11 mouse cellular contexts compared by ENCODE assay signal in the genomic region with DNA sequence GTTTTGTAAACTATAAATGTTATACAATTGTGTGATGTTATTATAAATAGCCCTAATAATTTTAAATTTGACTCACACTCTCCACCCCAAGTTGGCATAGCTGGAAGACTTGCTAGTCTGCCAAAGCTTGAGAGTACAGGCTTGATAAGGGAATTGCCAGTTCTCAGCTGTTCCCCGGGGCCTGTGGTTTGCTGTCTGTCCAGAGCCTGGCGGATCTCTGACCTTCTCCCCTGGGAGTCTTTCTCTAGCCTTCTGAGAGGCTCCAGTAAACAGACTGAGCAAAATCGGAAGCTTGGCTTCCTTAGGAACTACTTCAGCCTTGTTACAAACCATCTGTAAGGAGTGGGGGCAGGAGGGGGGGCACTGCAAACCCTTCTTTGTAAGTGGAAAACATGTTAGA. TPM values are rescaled to one million over a fixed set of nuclear protein-coding genes. Genes with fewer than 3 reads are reported as not detected.
DNase-seq lines count a peak whose midpoint lies in the region; ATAC-seq and TF ChIP-seq lines count a peak whose summit lies in the region.
"Had no signal": no experiment of that assay in that cellular context is flagged by ENCODE, and none has a peak within 500 bp of the region (broad histone marks: within the 10 kb centered on the region; RNA-seq: fewer than 3 reads in every experiment).

No protein-coding gene starts in this region.

- no peak overlapping the region for H3K4me3 ChIP-seq in intestine, embryonic 14.5 days (ENCODE audit: low read depth, low read length)
- no peak overlapping the region for H3K4me3 ChIP-seq in intestine, postnatal 0 days (ENCODE audit: low read depth, low read length)
- H3K4me3 ChIP-seq in heart, embryonic 14.5 days (ENCODE audit: control insufficient read depth in 1 of 2, insufficient read depth in 1 of 2, low read depth in 1 of 2, low read length in 2 of 2): no peak overlapping the region
- no peak overlapping the region for H3K4me3 ChIP-seq in lung, embryonic 16.5 days (ENCODE audit: low read length)
- H3K4me3 ChIP-seq in hindbrain, embryonic 13.5 days: no peak overlapping the region
- H3K4me3 ChIP-seq: erythroblast, embryonic 14.5 days had no signal

- H3K4me1 ChIP-seq in intestine, embryonic 14.5 days (replicated peaks; ENCODE audit: control insufficient read depth, insufficient read depth, low read length): peaks cover 12% of the 10 kb centered on the region
- no peaks in the 10 kb centered on the region; the same call in 1 of the 2 replicates for H3K4me1 ChIP-seq in intestine, postnatal 0 days (replicated peaks; ENCODE audit: control insufficient read depth, insufficient read depth, low read length)
- peaks cover 13 to 34% of the 10 kb centered on the region in 2 experiments for H3K4me1 ChIP-seq in heart, embryonic 14.5 days (ENCODE audit: control insufficient read depth in 2 of 2, insufficient read depth in 2 of 2, low read length in 2 of 2)
- peaks cover 22% of the 10 kb centered on the region for H3K4me1 ChIP-seq in lung, embryonic 16.5 days (replicated peaks; ENCODE audit: control insufficient read depth, insufficient read depth, low read length)
- no peaks in the 10 kb centered on the region for H3K4me1 ChIP-seq in hindbrain, embryonic 13.5 days (replicated peaks)

- TF ChIP-seq CTCF in intestine, postnatal 0 days (IDR thresholded peaks at IDR 0.05; ENCODE audit: low read depth): no peak

- H3K9ac ChIP-seq in intestine, embryonic 14.5 days (ENCODE audit: low read length): no peak overlapping the region
- H3K9ac ChIP-seq in intestine, postnatal 0 days (ENCODE audit: low read depth, low read length): no peak overlapping the region
- H3K9ac ChIP-seq in heart, embryonic 14.5 days (ENCODE audit: low read length): peak overlapping the region; percentile 44
- no peak overlapping the region for H3K9ac ChIP-seq in lung, embryonic 16.5 days (ENCODE audit: low read length)
- H3K9ac ChIP-seq in hindbrain, embryonic 13.5 days: no peak overlapping the region

- no peaks in the 10 kb centered on the region for H3K36me3 ChIP-seq in intestine, embryonic 14.5 days (ENCODE audit: control insufficient read depth, insufficient read depth, low read length)
- no peaks in the 10 kb centered on the region for H3K36me3 ChIP-seq in intestine, postnatal 0 days (ENCODE audit: control insufficient read depth, insufficient read depth)
- no peaks in the 10 kb centered on the region for H3K36me3 ChIP-seq in heart, embryonic 14.5 days (ENCODE audit: control insufficient read depth, insufficient read depth, low read length)
- no peaks in the 10 kb centered on the region for H3K36me3 ChIP-seq in lung, embryonic 16.5 days (ENCODE audit: control insufficient read depth, insufficient read depth, low read length)
- H3K36me3 ChIP-seq in hindbrain, embryonic 13.5 days: no peaks in the 10 kb centered on the region

- H3K4me2 ChIP-seq in intestine, embryonic 14.5 days (ENCODE audit: low read length): no peak overlapping the region
- H3K4me2 ChIP-seq in intestine, postnatal 0 days (replicated peaks; ENCODE audit: low read depth): no peak overlapping the region
- H3K4me2 ChIP-seq in heart, embryonic 14.5 days (ENCODE audit: low read length): peak overlapping the region; percentile 2
- H3K4me2 ChIP-seq in lung, embryonic 16.5 days (ENCODE audit: low read depth, low read length): no peak overlapping the region
- no peak overlapping the region for H3K4me2 ChIP-seq in hindbrain, embryonic 13.5 days

- H3K27me3 ChIP-seq in intestine, embryonic 14.5 days (replicated peaks; ENCODE audit: control insufficient read depth, insufficient read depth, low read length): no peaks in the 10 kb centered on the region
- H3K27me3 ChIP-seq in intestine, postnatal 0 days (replicated peaks; ENCODE audit: control insufficient read depth, insufficient read depth, low read length): no peaks in the 10 kb centered on the region
- H3K27me3 ChIP-seq in heart, embryonic 14.5 days (ENCODE audit: control insufficient read depth, insufficient read depth, low read length): no peaks in the 10 kb centered on the region
- H3K27me3 ChIP-seq in lung, embryonic 16.5 days (ENCODE audit: control insufficient read depth, insufficient read depth, low read depth, low read length): no peaks in the 10 kb centered on the region
- H3K27me3 ChIP-seq in hindbrain, embryonic 13.5 days: no peaks in the 10 kb centered on the region

- no peaks in the 10 kb centered on the region for H3K9me3 ChIP-seq in intestine, embryonic 14.5 days (ENCODE audit: control insufficient read depth, low read length)
- no peaks in the 10 kb centered on the region for H3K9me3 ChIP-seq in intestine, postnatal 0 days (ENCODE audit: control insufficient read depth)
- H3K9me3 ChIP-seq in heart, embryonic 14.5 days (ENCODE audit: control insufficient read depth, low read length): no peaks in the 10 kb centered on the region
- H3K9me3 ChIP-seq in lung, embryonic 16.5 days (ENCODE audit: control insufficient read depth, low read length): no peaks in the 10 kb centered on the region
- no peaks in the 10 kb centered on the region for H3K9me3 ChIP-seq in hindbrain, embryonic 13.5 days

- WGBS in intestine, embryonic 14.5 days: 29% methylated on average over 3 of the region's 3 CpGs
- 49% methylated on average over 3 of the region's 3 CpGs for WGBS in intestine, postnatal 0 days
- WGBS in heart, embryonic 14.5 days: 1% methylated on average over 3 of the region's 3 CpGs
- 11% methylated on average over 3 of the region's 3 CpGs for WGBS in lung, embryonic 16.5 days
- WGBS in hindbrain, embryonic 13.5 days: 44% methylated on average over 3 of the region's 3 CpGs

- 0 out of 2 replicates have a peak overlapping the region, but pooled peaks have one; percentile 27 for H3K27ac ChIP-seq in intestine, embryonic 14.5 days (ENCODE audit: low read depth)
- H3K27ac ChIP-seq in intestine, postnatal 0 days (ENCODE audit: low read depth, low read length): no peak overlapping the region
- H3K27ac ChIP-seq in heart, embryonic 14.5 days (replicated peaks in 1 of 2; ENCODE audit: control insufficient read depth in 1 of 2, insufficient read depth in 1 of 2, low read depth in 2 of 2, low read length in 2 of 2): peak overlapping the region; percentile 78 to 97
- H3K27ac ChIP-seq in lung, embryonic 16.5 days (ENCODE audit: low read length): peak overlapping the region; percentile 61
- no peak overlapping the region for H3K27ac ChIP-seq in hindbrain, embryonic 13.5 days
- H3K27ac ChIP-seq: macrophage had no signal

- no peak for DNase-seq in intestine, embryonic 14.5 days (ENCODE audit: low spot score)
- DNase-seq in adrenal gland, postnatal 14 days: peak; percentile 51
- no peak for DNase-seq in frontal cortex, postnatal 25 days (ENCODE audit: low spot score in 2 of 2)

- ATAC-seq in intestine, embryonic 14.5 days (replicated peaks; ENCODE audit: low FRiP score, low TSS enrichment, low read depth): no peak
- ATAC-seq in intestine, postnatal 0 days: no peak
- peak; percentile 58; the same call in 1 of the 2 replicates for ATAC-seq in heart, embryonic 14.5 days (ENCODE audit: insufficient number of reproducible peaks, insufficient read depth, low FRiP score, low read depth)
- ATAC-seq in lung, embryonic 16.5 days (ENCODE audit: low read depth): peak; percentile 59
- ATAC-seq in hindbrain, embryonic 13.5 days (ENCODE audit: low FRiP score): no peak
- no peak for ATAC-seq in inflammation-experienced regulatory T-cells, adult 6 months

RNA-seq across cellular contexts. Expression of a gene that starts 10.7 kb away (rescaled TPM):
- polyA plus RNA-seq in intestine, embryonic 14.5 days (2014; fragmentation: Nextera tagmentation; extraction: Ambion mirVana): not detected in 2 replicates
- polyA plus RNA-seq in intestine, postnatal 0 days (2015; fragmentation: Nextera tagmentation; extraction: Ambion mirVana): not detected in 2 replicates
- not detected in 2 replicates for total RNA-seq in adrenal gland, postnatal 14 days (2021)
- polyA plus RNA-seq in heart, embryonic 14.5 days (2014; fragmentation: Nextera tagmentation; extraction: Ambion mirVana): 54.6 and 56.9 TPM in 2 replicates
- 1.3 and 1.7 TPM in 2 replicates for polyA plus RNA-seq in lung, embryonic 16.5 days (2015; fragmentation: Nextera tagmentation; extraction: Ambion mirVana)
- polyA plus RNA-seq in hindbrain, embryonic 13.5 days (2015; fragmentation: Nextera tagmentation; extraction: Ambion mirVana): not detected in 2 replicates
- polyA plus RNA-seq in inflammation-experienced regulatory T-cells, adult 6 months (2017; shearing (Covaris generic)): not detected
- polyA plus RNA-seq: erythroblast, embryonic 14.5 days; macrophage; testis, adult 2 months had no signal

RNA-seq across cellular contexts. Expression of a gene that starts 58.9 kb away (rescaled TPM):
- not detected in 2 replicates for polyA plus RNA-seq in intestine, embryonic 14.5 days (2014; fragmentation: Nextera tagmentation; extraction: Ambion mirVana)
- polyA plus RNA-seq in intestine, postnatal 0 days (2015; fragmentation: Nextera tagmentation; extraction: Ambion mirVana): not detected in 2 replicates
- total RNA-seq in adrenal gland, postnatal 14 days (2021): not detected in 2 replicates
- polyA plus RNA-seq in heart, embryonic 14.5 days (2014; fragmentation: Nextera tagmentation; extraction: Ambion mirVana): 0.49 and 0.63 TPM in 2 replicates
- 0.11 and 0.23 TPM in 2 replicates for polyA plus RNA-seq in lung, embryonic 16.5 days (2015; fragmentation: Nextera tagmentation; extraction: Ambion mirVana)
- polyA plus RNA-seq in hindbrain, embryonic 13.5 days (2015; fragmentation: Nextera tagmentation; extraction: Ambion mirVana): not detected in 2 replicates
- not detected for polyA plus RNA-seq in inflammation-experienced regulatory T-cells, adult 6 months (2017; shearing (Covaris generic))
- polyA plus RNA-seq: erythroblast, embryonic 14.5 days; macrophage had no signal

RNA-seq across cellular contexts. Expression of a gene that starts 59.1 kb away (rescaled TPM):
- polyA plus RNA-seq in intestine, embryonic 14.5 days (2014; fragmentation: Nextera tagmentation; extraction: Ambion mirVana): 337 and 369 TPM in 2 replicates
- 624 and 671 TPM in 2 replicates for polyA plus RNA-seq in intestine, postnatal 0 days (2015; fragmentation: Nextera tagmentation; extraction: Ambion mirVana)
- 529 and 602 TPM in 2 replicates for total RNA-seq in adrenal gland, postnatal 14 days (2021)
- 794 and 834 TPM in 2 replicates for polyA plus RNA-seq in heart, embryonic 14.5 days (2014; fragmentation: Nextera tagmentation; extraction: Ambion mirVana)
- 318 and 319 TPM in 2 replicates for polyA plus RNA-seq in lung, embryonic 16.5 days (2015; fragmentation: Nextera tagmentation; extraction: Ambion mirVana)
- polyA plus RNA-seq in hindbrain, embryonic 13.5 days (2015; fragmentation: Nextera tagmentation; extraction: Ambion mirVana): 412 and 413 TPM in 2 replicates
- 100 to 1,000 TPM; 174 to 219 (median 181) TPM for polyA plus RNA-seq in inflammation-experienced regulatory T-cells, adult 6 months (2017; shearing (Covaris generic))

Comparison
In these comparisons a context has a peak if more than half of its experiments do, and no peak if none do; other contexts are left out.
1. H3K27ac ChIP-seq: peak in intestine, embryonic 14.5 days (single experiment), heart, embryonic 14.5 days (2 of 2) and lung, embryonic 16.5 days (single experiment); none in intestine, postnatal 0 days (single experiment) and hindbrain, embryonic 13.5 days (single experiment).
2. ATAC-seq: peak in heart, embryonic 14.5 days (single experiment) and lung, embryonic 16.5 days (single experiment); none in intestine, embryonic 14.5 days (single experiment), intestine, postnatal 0 days (single experiment), hindbrain, embryonic 13.5 days (single experiment) and inflammation-experienced regulatory T-cells, adult 6 months (single experiment).
3. RNA of a gene that starts 10.7 kb away (polyA plus RNA-seq): 54.6 to 56.9 TPM in heart, embryonic 14.5 days; 1.3 to 1.7 TPM in lung, embryonic 16.5 days, not detected in hindbrain, embryonic 13.5 days, not detected in intestine, embryonic 14.5 days, not detected in intestine, postnatal 0 days and not detected in inflammation-experienced regulatory T-cells, adult 6 months; every median in the first group is over 10 times any median in the second.